Mouse (Mus musculus) testis, adult 2 months (tissue): ENCODE results near the gene Sag. TPM values are rescaled to one million over a fixed set of nuclear protein-coding genes. Genes with fewer than 3 reads are reported as not detected.

Experiments used
- H3K27ac ChIP-seq: fragments of 200-500 bp; 2 replicates; pipeline ENCODE4 v1.5.1; 2012; ENCODE audit warnings: low read depth, low read length; ENCODE audit not compliant: control insufficient read depth, insufficient read depth
- H3K27me3 ChIP-seq: fragments of 200-500 bp; 2 replicates; pipeline ENCODE4 v1.6.1; 2012; ENCODE audit warnings: mild to moderate bottlenecking, low read length, moderate library complexity; ENCODE audit not compliant: control insufficient read depth, insufficient read depth
- H3K36me3 ChIP-seq: fragments of 200-500 bp; 2 replicates; pipeline ENCODE4 v1.6.1; 2012; ENCODE audit warnings: mild to moderate bottlenecking, low read length; ENCODE audit not compliant: control insufficient read depth, insufficient read depth
- H3K4me1 ChIP-seq: fragments of 200-500 bp; 2 replicates; pipeline ENCODE4 v1.6.1; 2012; ENCODE audit warnings: low read length; ENCODE audit not compliant: control insufficient read depth, insufficient read depth
- H3K4me3 ChIP-seq: fragments of 200-500 bp; 2 replicates; pipeline ENCODE4 v1.5.1; 2012; ENCODE audit warnings: low read depth, mild to moderate bottlenecking, low read length, moderate library complexity, mixed read lengths; ENCODE audit not compliant: control insufficient read depth
- CTCF ChIP-seq: fragments of 200-500 bp; IDR thresholded peaks from 2 replicates; pipeline ENCODE4 v1.5.1; 2012; ENCODE audit warnings: low read depth, mild to moderate bottlenecking, inconsistent platforms, low read length, moderate library complexity; ENCODE audit not compliant: control insufficient read depth, insufficient read depth, insufficient replicate concordance
- POLR2A ChIP-seq: fragments of 200-500 bp; IDR thresholded peaks from 2 replicates; pipeline ENCODE4 v1.6.1; 2012; ENCODE audit warnings: low read depth, mild to moderate bottlenecking, inconsistent platforms, low read length, moderate library complexity; ENCODE audit not compliant: control insufficient read depth
- polyA plus RNA-seq: library from polyadenylated mRNA; depleted of rRNA; stranded (reverse); fragments of >200 nt; gene quantifications from 2 replicates; pipeline ENCODE4 v1.2.3, GENCODE M21; 2012

The Sag gene
- polyA plus RNA-seq, 1 experiment: 11.1 TPM

GRCm38 (mm10) chr1:87855522-87855921 is 52.0 kb downstream of the Sag start:
- no peak overlapping the region for H3K4me3 ChIP-seq
- H3K36me3 ChIP-seq: no peaks in the 10 kb centered on the region
- peaks cover 15% of the 10 kb centered on the region for H3K4me1 ChIP-seq
- H3K27me3 ChIP-seq: no peaks in the 10 kb centered on the region
- H3K27ac ChIP-seq: no peak overlapping the region; the same call in 1 of the 2 replicates
- TF ChIP-seq POLR2A (no peak), CTCF (no peak)

- H3K27ac ChIP-seq: no peak overlapping the region
- H3K4me1 ChIP-seq: peaks cover 15% of the 10 kb centered on the region
- TF ChIP-seq CTCF: no peak
- no peak for TF ChIP-seq POLR2A
- no peak overlapping the region for H3K4me3 ChIP-seq
- no peaks in the 10 kb centered on the region for H3K36me3 ChIP-seq
- H3K27me3 ChIP-seq: no peaks in the 10 kb centered on the region
These were observed 53.3 kb downstream of the Sag start for GRCm38 (mm10) chr1:87856823-87857222.

- no peak for TF ChIP-seq CTCF
- no peak for TF ChIP-seq POLR2A
- Histone ChIP-seq H3K27ac (no peak overlapping the region), H3K4me3 (no peak overlapping the region), H3K36me3 (no peaks in the 10 kb centered on the region), H3K4me1 (peaks cover 13% of the 10 kb centered on the region), H3K27me3 (no peaks in the 10 kb centered on the region)
These were observed 54.6 kb downstream of the Sag start for GRCm38 (mm10) chr1:87858031-87858430.

GRCm38 (mm10) chr1:87858529-87858928 is 55.0 kb downstream of the Sag start:
- Histone ChIP-seq H3K36me3 (no peaks in the 10 kb centered on the region), H3K27ac (no peak overlapping the region), H3K27me3 (no peaks in the 10 kb centered on the region), H3K4me1 (peaks cover 13% of the 10 kb centered on the region), H3K4me3 (no peak overlapping the region)
- TF ChIP-seq CTCF (no peak), POLR2A (no peak)

GRCm38 (mm10) chr1:87863602-87864001 is 60.1 kb downstream of the Sag start:
- TF ChIP-seq POLR2A: no peak
- no peak for TF ChIP-seq CTCF
- H3K4me3 ChIP-seq: no peak overlapping the region
- no peaks in the 10 kb centered on the region for H3K36me3 ChIP-seq
- no peaks in the 10 kb centered on the region for H3K27me3 ChIP-seq
- no peaks in the 10 kb centered on the region for H3K4me1 ChIP-seq
- H3K27ac ChIP-seq: no peak overlapping the region

- no peaks in the 10 kb centered on the region for H3K27me3 ChIP-seq
- TF ChIP-seq POLR2A (no peak), CTCF (no peak)
- no peak overlapping the region for H3K27ac ChIP-seq
- H3K4me1 ChIP-seq: no peaks in the 10 kb centered on the region
- H3K4me3 ChIP-seq: no peak overlapping the region
- H3K36me3 ChIP-seq: no peaks in the 10 kb centered on the region
These were observed 61.4 kb downstream of the Sag start for GRCm38 (mm10) chr1:87864889-87865288.

GRCm38 (mm10) chr1:87866672-87867071 is 63.2 kb downstream of the Sag start:
- Histone ChIP-seq H3K27ac (no peak overlapping the region), H3K4me1 (peaks cover under 1% of the 10 kb centered on the region; the same call in 1 of the 2 replicates), H3K4me3 (no peak overlapping the region), H3K27me3 (no peaks in the 10 kb centered on the region), H3K36me3 (no peaks in the 10 kb centered on the region)
- TF ChIP-seq CTCF: no peak
- no peak for TF ChIP-seq POLR2A

- Histone ChIP-seq H3K36me3 (no peaks in the 10 kb centered on the region), H3K27ac (no peak overlapping the region), H3K4me1 (peaks cover 3% of the 10 kb centered on the region; the same call in 1 of the 2 replicates), H3K27me3 (no peaks in the 10 kb centered on the region), H3K4me3 (no peak overlapping the region)
- TF ChIP-seq CTCF (no peak), POLR2A (no peak)
These were observed 68.1 kb downstream of the Sag start for GRCm38 (mm10) chr1:87871546-87871945.
